Mouse (Mus musculus) spleen, adult 2 months (tissue): ENCODE results near the gene Olfr1418. TPM values are rescaled to one million over a fixed set of nuclear protein-coding genes. Genes with fewer than 3 reads are reported as not detected.

Source experiments
- DNase-seq, 2 experiments: peaks; one replicate each; pipeline versions ENCODE4 v3.0.0 to v3.0.0-alpha.2; 2012 to 2021; ENCODE audit warnings: low spot score in 2 of 2, low read depth in 1 of 2
- H3K27ac ChIP-seq: fragments of 200-500 bp; 2 replicates; pipeline ENCODE4 v1.5.1; 2012; ENCODE audit warnings: low read length, inconsistent platforms; ENCODE audit not compliant: insufficient read depth
- H3K27me3 ChIP-seq: fragments of 200-500 bp; 2 replicates; pipeline ENCODE4 v1.6.1; 2012; ENCODE audit warnings: mild to moderate bottlenecking, moderate library complexity, low read length, inconsistent platforms; ENCODE audit not compliant: control insufficient read depth, insufficient read depth
- H3K36me3 ChIP-seq: fragments of 200-500 bp; 2 replicates; pipeline ENCODE4 v1.6.1; 2012; ENCODE audit warnings: mild to moderate bottlenecking, low read length, inconsistent platforms; ENCODE audit not compliant: control insufficient read depth, insufficient read depth
- H3K4me1 ChIP-seq: fragments of 200-500 bp; 2 replicates; pipeline ENCODE4 v1.6.1; 2011; ENCODE audit warnings: inconsistent platforms; ENCODE audit not compliant: control insufficient read depth, insufficient read depth, insufficient read length
- H3K4me3 ChIP-seq: fragments of 200-500 bp; 2 replicates; pipeline ENCODE4 v1.5.1; 2011; ENCODE audit warnings: mild to moderate bottlenecking, inconsistent platforms; ENCODE audit not compliant: insufficient read depth, insufficient read length; ENCODE audit errors: extremely low read depth
- CTCF ChIP-seq: fragments of 200-500 bp; IDR thresholded peaks from 2 replicates; pipeline ENCODE4 v1.5.1; 2011; ENCODE audit warnings: mild to moderate bottlenecking, inconsistent platforms; ENCODE audit not compliant: insufficient read depth, insufficient read length, insufficient replicate concordance; ENCODE audit errors: extremely low read depth
- POLR2A ChIP-seq: fragments of 200-500 bp; IDR thresholded peaks from 2 replicates; pipeline ENCODE4 v1.6.1; 2011; ENCODE audit warnings: low read depth, low read length, inconsistent platforms
- WGBS: fragments of 180-500 bp; shearing (Covaris S2); methylation state at CpG from one replicate; pipeline ENCODE4 v1.1.7; 2018; 5-methylcytosine and 5-hydroxymethylcytosine counted together
- polyA plus RNA-seq: library from polyadenylated mRNA; depleted of rRNA; stranded (reverse); fragments of >200 nt; gene quantifications from 2 replicates; pipeline ENCODE4 v1.2.3, GENCODE M21; 2012

Gene Olfr1418
- polyA plus RNA-seq, 1 experiment, result not detected

GRCm38 (mm10) chr19:11818199-11819142 lies 42.4 kb downstream of the Olfr1418 start:
- H3K27me3 ChIP-seq, result peaks cover 13% of the 10 kb centered on the region
- no peaks in the 10 kb centered on the region for H3K36me3 ChIP-seq
- WGBS, result under 1% methylated on average over 82 of the region's 83 CpGs
- H3K4me1 ChIP-seq, result peaks cover 5% of the 10 kb centered on the region
- H3K4me3 ChIP-seq, result peak overlapping the region; percentile 59
- peak in 1 of 2 experiments; percentile 34 for DNase-seq
- H3K27ac ChIP-seq, result peak overlapping the region; percentile 25; the same call in 1 of the 2 replicates
- no peak for TF ChIP-seq CTCF

- Histone ChIP-seq H3K4me1 (peaks cover 5% of the 10 kb centered on the region), H3K27me3 (peaks cover 13% of the 10 kb centered on the region), H3K27ac (no peak overlapping the region), H3K36me3 (no peaks in the 10 kb centered on the region), H3K4me3 (no peak overlapping the region)
- no peak for TF ChIP-seq CTCF
- no peak for TF ChIP-seq POLR2A
- DNase-seq, result no peak
- WGBS, result 53% methylated on average over 5 of the region's 5 CpGs
Measured at GRCm38 (mm10) chr19:11817586-11817985, 43.3 kb downstream of the Olfr1418 start.

GRCm38 (mm10) chr19:11816706-11817105 lies 44.2 kb downstream of the Olfr1418 start:
- H3K27ac ChIP-seq, result no peak overlapping the region
- peaks cover 13% of the 10 kb centered on the region for H3K27me3 ChIP-seq
- H3K4me1 ChIP-seq, result peaks cover 5% of the 10 kb centered on the region
- DNase-seq, result no peak
- TF ChIP-seq CTCF (no peak), POLR2A (no peak)
- no peak overlapping the region for H3K4me3 ChIP-seq
- H3K36me3 ChIP-seq, result no peaks in the 10 kb centered on the region
- WGBS, result 73% methylated on average over 6 of the region's 6 CpGs

- no peak for DNase-seq
- Histone ChIP-seq H3K27me3 (peaks cover 13% of the 10 kb centered on the region), H3K4me1 (peaks cover 5% of the 10 kb centered on the region), H3K27ac (no peak overlapping the region), H3K36me3 (no peaks in the 10 kb centered on the region), H3K4me3 (no peak overlapping the region)
- WGBS, result 86% methylated on average over 6 of the region's 6 CpGs
- TF ChIP-seq POLR2A (no peak), CTCF (no peak)
Measured at GRCm38 (mm10) chr19:11814742-11815333, 46.0 kb downstream of the Olfr1418 start.

GRCm38 (mm10) chr19:11813649-11814048 lies 47.2 kb downstream of the Olfr1418 start:
- peaks cover 6% of the 10 kb centered on the region for H3K27me3 ChIP-seq
- H3K4me3 ChIP-seq, result no peak overlapping the region
- WGBS, result 63% methylated on average over 8 of the region's 8 CpGs
- H3K36me3 ChIP-seq, result no peaks in the 10 kb centered on the region
- TF ChIP-seq POLR2A, result no peak
- TF ChIP-seq CTCF, result no peak
- H3K27ac ChIP-seq, result 0 out of 2 replicates have a peak overlapping the region, but pooled peaks have one; percentile 32
- no peak for DNase-seq
- H3K4me1 ChIP-seq, result peaks cover 5% of the 10 kb centered on the region

- no peak overlapping the region for H3K27ac ChIP-seq
Measured at GRCm38 (mm10) chr19:11813136-11813535, 47.7 kb downstream of the Olfr1418 start.

More at GRCm38 (mm10) chr19:11813136-11813535, 47.7 kb downstream of the Olfr1418 start:
- peaks cover under 1% of the 10 kb centered on the region; the same call in 1 of the 2 replicates for H3K27me3 ChIP-seq
- H3K4me3 ChIP-seq, result no peak overlapping the region
- TF ChIP-seq POLR2A, result no peak
- no peak for TF ChIP-seq CTCF
- no peak for DNase-seq
- no peaks in the 10 kb centered on the region for H3K36me3 ChIP-seq
- 80% methylated on average over 4 of the region's 4 CpGs for WGBS
- peaks cover under 1% of the 10 kb centered on the region; the same call in 1 of the 2 replicates for H3K4me1 ChIP-seq
